Comparison of ENCODE assay signal across 8 mouse cellular contexts in genomic region chr1:182955047-182955620, GRCm38 (mm10). TPM values are rescaled to one million over a fixed set of nuclear protein-coding genes. Genes with fewer than 3 reads are reported as not detected.
A peak's percentile ranks its signal among the peaks of the same experiment; 100 is the strongest.
DNase-seq lines count a peak whose midpoint lies in the region; ATAC-seq lines count a peak whose summit lies in the region.

No protein-coding gene starts in this region.

- WGBS in embryonic facial prominence, embryonic 10.5 days = 21% methylated on average over 15 of the region's 15 CpGs
- WGBS in intestine, embryonic 15.5 days = 14% methylated on average over 15 of the region's 15 CpGs

- H3K36me3 ChIP-seq in embryonic facial prominence, embryonic 10.5 days (replicated peaks) = no peaks in the 10 kb centered on the region
- H3K36me3 ChIP-seq in intestine, embryonic 15.5 days = no peaks in the 10 kb centered on the region

- no peaks in the 10 kb centered on the region for H3K9me3 ChIP-seq in embryonic facial prominence, embryonic 10.5 days
- H3K9me3 ChIP-seq in intestine, embryonic 15.5 days = no peaks in the 10 kb centered on the region

- H3K27me3 ChIP-seq in embryonic facial prominence, embryonic 10.5 days (replicated peaks; ENCODE audit: low read depth, poor library complexity, severe bottlenecking) = peaks cover 51% of the 10 kb centered on the region
- H3K27me3 ChIP-seq in intestine, embryonic 15.5 days (replicated peaks) = no peaks in the 10 kb centered on the region

- H3K4me2 ChIP-seq in intestine, embryonic 15.5 days (replicated peaks) = peak overlapping the region; percentile 80

- H3K4me3 ChIP-seq in embryonic facial prominence, embryonic 10.5 days = peak overlapping the region; percentile 63
- peak overlapping the region; percentile 54 for H3K4me3 ChIP-seq in intestine, embryonic 15.5 days (replicated peaks)

- DNase-seq in adrenal gland, postnatal 14 days = peak; percentile 27
- DNase-seq in adrenal gland, postnatal 25 days = no peak
- no peak for DNase-seq in embryonic facial prominence, embryonic 10.5 days (ENCODE audit: low spot score)
- DNase-seq in lung, postnatal 14 days = peak; percentile 30
- no peak for DNase-seq in retina, postnatal 1 day
- DNase-seq in ovary, postnatal 10 days (ENCODE audit: low spot score) = no peak
- no peak for DNase-seq in cerebellum, adult 9-11 months

- H3K27ac ChIP-seq in embryonic facial prominence, embryonic 10.5 days (replicated peaks) = peak overlapping the region; percentile 79
- peak overlapping the region; percentile 86 for H3K27ac ChIP-seq in intestine, embryonic 15.5 days

- ATAC-seq in intestine, embryonic 15.5 days = peak; percentile 20

- H3K4me1 ChIP-seq in embryonic facial prominence, embryonic 10.5 days = peaks cover 62% of the 10 kb centered on the region
- peaks cover 35% of the 10 kb centered on the region for H3K4me1 ChIP-seq in intestine, embryonic 15.5 days (replicated peaks)

- peak overlapping the region; percentile 64 for H3K9ac ChIP-seq in intestine, embryonic 15.5 days

RNA-seq across cellular contexts. Expression of gene Tlr5, which starts 0.5 kb away (rescaled TPM):
- total RNA-seq in adrenal gland, postnatal 14 days (2021) = 1.2 and 2.3 TPM in 2 replicates
- 0.85 and 0.86 TPM in 2 replicates for total RNA-seq in adrenal gland, postnatal 25 days (2021)
- polyA plus RNA-seq in embryonic facial prominence, embryonic 10.5 days (2016; fragmentation: Nextera tagmentation; extraction: Ambion mirVana) = 0.15 and 0.37 TPM in 2 replicates
- polyA plus RNA-seq in intestine, embryonic 15.5 days (2015; fragmentation: Nextera tagmentation; extraction: Ambion mirVana) = 4.0 and 4.4 TPM in 2 replicates

Comparison
In these comparisons a context has a peak if more than half of its experiments do, and no peak if none do; other contexts are left out.
1. DNase-seq: peak in adrenal gland, postnatal 14 days (single experiment) and lung, postnatal 14 days (single experiment); none in adrenal gland, postnatal 25 days (single experiment), embryonic facial prominence, embryonic 10.5 days (single experiment), retina, postnatal 1 day (single experiment), ovary, postnatal 10 days (single experiment) and cerebellum, adult 9-11 months (single experiment).